Mouse (Mus musculus): Measurements from ENCODE around the gene Glcci1.

DNA sequence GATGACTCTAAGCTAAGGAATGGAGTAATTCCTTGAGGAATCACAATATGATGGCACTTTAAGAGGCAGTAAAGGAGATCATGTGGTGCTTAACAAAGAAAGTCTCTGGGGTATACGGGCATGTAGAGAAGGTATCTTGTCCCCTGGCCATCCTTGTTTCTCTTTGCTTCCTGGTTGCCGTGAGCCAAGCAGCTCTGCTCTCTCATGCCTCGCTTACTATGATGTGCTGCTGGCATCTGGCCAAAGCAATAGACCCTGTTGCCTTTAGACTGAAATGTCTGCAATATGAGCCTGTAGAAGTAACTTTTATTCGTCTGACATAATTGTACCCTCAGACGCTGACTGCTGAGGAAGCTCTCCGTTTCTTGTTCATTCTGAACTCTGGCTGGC, 11.5 kb upstream of the Glcci1 start:
- TF ChIP-seq POLR2A (IDR thresholded peaks at IDR 0.05; ENCODE audit: insufficient read length, low read depth) (no peak), TCF12 (IDR thresholded peaks at IDR 0.05; ENCODE audit: insufficient read depth, poor library complexity, severe bottlenecking) (no peak)
